Mouse (Mus musculus) embryonic facial prominence, embryonic 11.5 days (tissue): ENCODE data around the gene Slc16a13. TPM values are rescaled to one million over a fixed set of nuclear protein-coding genes. Genes with fewer than 3 reads are reported as not detected.

Experiments used
- ATAC-seq: fragments of 200-750 bp; cut with Nextera tagmentation; replicated peaks from 2 replicates; pipeline ENCODE4 v1.8.0; 2017; ENCODE audit warnings: low read depth; ENCODE audit not compliant: insufficient number of reproducible peaks, low FRiP score, low TSS enrichment
- DNase-seq: peaks from one replicate; pipeline ENCODE4 v3.0.0-alpha.2; 2015; ENCODE audit warnings: low spot score
- H3K27ac ChIP-seq: fragments of 300-500 bp; sonication (generic); replicated peaks from 2 replicates; pipeline ENCODE4 v1.5.1; 2014; ENCODE audit warnings: mild to moderate bottlenecking, low read depth, low read length, control low read depth
- H3K27me3 ChIP-seq: fragments of 300-500 bp; sonication (generic); 2 replicates; pipeline ENCODE4 v1.6.1; 2014; ENCODE audit warnings: mild to moderate bottlenecking, low read length, moderate library complexity, mixed read lengths; ENCODE audit not compliant: control insufficient read depth, insufficient read depth
- H3K36me3 ChIP-seq: fragments of 300-500 bp; sonication (generic); replicated peaks from 2 replicates; pipeline ENCODE4 v1.6.1; 2014; ENCODE audit warnings: low read depth, mild to moderate bottlenecking, low read length, moderate library complexity, mixed read lengths; ENCODE audit not compliant: control insufficient read depth, insufficient read depth
- H3K4me1 ChIP-seq: fragments of 300-500 bp; sonication (generic); 2 replicates; pipeline ENCODE4 v1.6.1; 2014; ENCODE audit warnings: low read length, mixed read lengths; ENCODE audit not compliant: control insufficient read depth, insufficient read depth
- H3K4me2 ChIP-seq: fragments of 300-500 bp; sonication (generic); 2 replicates; pipeline ENCODE4 v1.6.1; 2014; ENCODE audit warnings: low read depth, mild to moderate bottlenecking, control low read depth, low read length, moderate library complexity
- H3K4me3 ChIP-seq: fragments of 300-500 bp; sonication (generic); 2 replicates; pipeline ENCODE4 v1.5.1; 2014; ENCODE audit warnings: low read depth, low read length, control low read depth
- H3K9ac ChIP-seq: fragments of 300-500 bp; sonication (generic); replicated peaks from 2 replicates; pipeline ENCODE4 v1.6.1; 2014; ENCODE audit warnings: mild to moderate bottlenecking, control low read depth, low read length
- H3K9me3 ChIP-seq: fragments of 300-500 bp; sonication (generic); replicated peaks from 2 replicates; pipeline ENCODE4 v1.6.1; 2016; ENCODE audit warnings: mild to moderate bottlenecking, low read length, inconsistent platforms, mixed read lengths; ENCODE audit not compliant: control insufficient read depth
- WGBS: fragments of 180-500 bp; shearing (Covaris S2); extraction: QIAGEN DNeasy Blood & Tissue Kit; methylation state at CpG from one replicate; pipeline ENCODE4 v1.1.7; 2014; 5-methylcytosine and 5-hydroxymethylcytosine counted together
- polyA plus RNA-seq: library from polyadenylated mRNA; unstranded; fragments of >200 nt; fragmentation: Nextera tagmentation; extraction: Ambion mirVana; gene quantifications from 2 replicates; pipeline ENCODE4 v1.2.1, GENCODE M21; 2014

Gene Slc16a13
- polyA plus RNA-seq, 1 experiment from 2014 or later, result 8.5 TPM

DNA sequence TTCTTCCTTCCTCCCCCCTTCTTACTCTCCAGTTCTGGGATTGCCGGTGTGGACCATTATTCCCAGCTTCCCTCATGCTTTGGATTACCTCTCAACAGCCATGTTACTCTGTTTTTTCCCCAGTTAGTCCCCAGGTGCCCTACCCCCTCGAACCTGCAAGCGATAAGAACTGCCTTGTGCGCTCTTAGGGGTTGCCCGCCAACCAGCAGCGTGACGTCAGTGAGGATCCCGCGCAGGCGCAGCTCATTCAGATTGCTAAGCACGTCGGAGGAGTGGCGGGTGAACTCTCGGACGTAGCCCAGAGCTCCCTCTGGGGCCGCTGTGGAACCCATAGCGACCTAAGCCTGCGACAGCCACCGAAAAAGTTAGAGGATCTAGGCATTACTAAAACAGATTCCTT is 8.0 kb upstream of the Slc16a13 start:
- H3K36me3 ChIP-seq, result no peaks in the 10 kb centered on the region
- ATAC-seq (no peak), DNase-seq (peak; percentile 82)
- WGBS, result under 1% methylated on average over 19 of the region's 19 CpGs
- H3K9me3 ChIP-seq, result no peaks in the 10 kb centered on the region
- peak overlapping the region; percentile 32; the same call in 1 of the 2 replicates for H3K9ac ChIP-seq
- H3K27ac ChIP-seq, result no peak overlapping the region
- peak overlapping the region; percentile 49 for H3K4me2 ChIP-seq
- peaks cover 54% of the 10 kb centered on the region for H3K27me3 ChIP-seq
- no peaks in the 10 kb centered on the region; the same call in 1 of the 2 replicates for H3K4me1 ChIP-seq
- peak overlapping the region; percentile 24 for H3K4me3 ChIP-seq

DNA sequence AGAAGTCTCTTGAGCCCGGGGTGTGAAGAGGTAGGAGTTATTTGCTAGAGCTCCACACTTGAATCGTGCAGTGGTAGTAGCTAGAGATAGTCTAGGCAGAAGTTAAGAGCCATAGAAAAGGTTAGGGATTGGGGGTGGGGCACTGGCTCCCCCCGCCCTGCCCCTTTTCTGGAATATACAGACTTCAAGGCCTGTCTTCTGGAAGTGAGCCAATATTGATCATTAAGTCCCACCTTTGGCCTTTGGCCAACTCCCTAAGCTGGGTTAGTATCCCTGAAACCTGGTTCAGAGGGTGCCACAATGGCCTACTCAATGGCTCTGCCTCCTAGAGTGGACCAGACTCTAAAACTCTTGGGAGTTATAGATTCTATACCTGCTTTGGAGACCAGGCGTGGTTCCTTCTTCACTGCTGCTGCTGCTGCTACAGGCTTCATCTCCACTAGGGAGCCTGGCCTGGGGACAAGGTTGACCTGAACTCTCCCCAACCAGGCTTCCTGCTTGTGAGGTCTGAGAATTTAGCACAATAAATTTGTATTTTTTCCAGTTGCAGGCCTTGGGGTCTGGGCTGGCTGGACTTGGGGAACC is 6.9 kb upstream of the Slc16a13 start:
- peaks cover 54% of the 10 kb centered on the region for H3K27me3 ChIP-seq
- no peak for DNase-seq
- H3K27ac ChIP-seq, result no peak overlapping the region
- no peak overlapping the region for H3K4me2 ChIP-seq
- 84% methylated on average over 4 of the region's 4 CpGs for WGBS
- no peaks in the 10 kb centered on the region for H3K4me1 ChIP-seq
- no peaks in the 10 kb centered on the region for H3K9me3 ChIP-seq
- no peak overlapping the region for H3K9ac ChIP-seq
- no peak for ATAC-seq
- H3K4me3 ChIP-seq, result no peak overlapping the region
- no peaks in the 10 kb centered on the region for H3K36me3 ChIP-seq

DNA sequence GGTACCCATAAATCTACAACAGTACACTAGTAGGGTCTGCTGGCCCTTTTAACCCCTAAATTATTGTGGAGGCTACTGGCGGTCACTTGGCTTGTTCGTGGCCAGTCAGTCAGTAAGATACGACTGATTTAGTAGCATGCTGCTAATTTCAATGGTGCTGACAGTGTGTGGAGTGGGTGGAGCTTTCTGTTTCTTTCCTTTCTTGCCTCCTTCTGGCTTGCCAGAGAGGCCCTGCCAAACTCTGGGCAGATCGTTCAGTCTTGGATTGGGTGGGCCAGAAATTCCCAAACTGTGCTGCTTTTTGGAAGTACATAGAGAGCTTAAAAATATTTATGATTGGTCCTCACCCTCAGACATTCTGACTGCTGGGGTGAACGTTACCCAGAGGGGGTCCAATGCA is 6.3 kb upstream of the Slc16a13 start:
- H3K27ac ChIP-seq, result no peak overlapping the region
- H3K4me3 ChIP-seq, result no peak overlapping the region
- H3K4me2 ChIP-seq, result no peak overlapping the region
- H3K36me3 ChIP-seq, result no peaks in the 10 kb centered on the region
- H3K27me3 ChIP-seq, result peaks cover 54% of the 10 kb centered on the region
- no peaks in the 10 kb centered on the region for H3K4me1 ChIP-seq
- WGBS, result 36% methylated on average over 5 of the region's 5 CpGs
- no peaks in the 10 kb centered on the region for H3K9me3 ChIP-seq
- DNase-seq, result no peak
- H3K9ac ChIP-seq, result no peak overlapping the region
- no peak for ATAC-seq

DNA sequence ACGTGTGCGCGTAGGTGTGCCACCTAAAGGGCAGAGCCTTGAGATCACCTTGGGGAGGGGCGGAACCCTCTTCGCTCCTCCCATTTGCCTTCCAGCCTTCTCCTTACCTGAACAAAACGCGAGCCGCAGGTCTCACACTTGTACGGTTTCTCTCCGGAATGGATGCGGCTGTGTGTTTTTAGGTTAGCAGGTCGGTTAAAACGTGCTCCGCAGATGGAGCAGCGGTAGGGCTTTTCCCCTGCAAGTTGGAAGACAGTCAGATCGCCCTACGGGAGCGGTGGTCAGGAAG is 5.7 kb upstream of the Slc16a13 start:
- Histone ChIP-seq H3K27me3 (peaks cover 54% of the 10 kb centered on the region), H3K4me2 (peak overlapping the region; percentile 37), H3K36me3 (no peaks in the 10 kb centered on the region), H3K27ac (no peak overlapping the region), H3K4me3 (peak overlapping the region; percentile 16), H3K4me1 (no peaks in the 10 kb centered on the region; the same call in 1 of the 2 replicates), H3K9ac (no peak overlapping the region; the same call in 1 of the 2 replicates), H3K9me3 (no peaks in the 10 kb centered on the region)
- no peak for ATAC-seq
- 6% methylated on average over 18 of the region's 18 CpGs for WGBS
- no peak for DNase-seq

DNA sequence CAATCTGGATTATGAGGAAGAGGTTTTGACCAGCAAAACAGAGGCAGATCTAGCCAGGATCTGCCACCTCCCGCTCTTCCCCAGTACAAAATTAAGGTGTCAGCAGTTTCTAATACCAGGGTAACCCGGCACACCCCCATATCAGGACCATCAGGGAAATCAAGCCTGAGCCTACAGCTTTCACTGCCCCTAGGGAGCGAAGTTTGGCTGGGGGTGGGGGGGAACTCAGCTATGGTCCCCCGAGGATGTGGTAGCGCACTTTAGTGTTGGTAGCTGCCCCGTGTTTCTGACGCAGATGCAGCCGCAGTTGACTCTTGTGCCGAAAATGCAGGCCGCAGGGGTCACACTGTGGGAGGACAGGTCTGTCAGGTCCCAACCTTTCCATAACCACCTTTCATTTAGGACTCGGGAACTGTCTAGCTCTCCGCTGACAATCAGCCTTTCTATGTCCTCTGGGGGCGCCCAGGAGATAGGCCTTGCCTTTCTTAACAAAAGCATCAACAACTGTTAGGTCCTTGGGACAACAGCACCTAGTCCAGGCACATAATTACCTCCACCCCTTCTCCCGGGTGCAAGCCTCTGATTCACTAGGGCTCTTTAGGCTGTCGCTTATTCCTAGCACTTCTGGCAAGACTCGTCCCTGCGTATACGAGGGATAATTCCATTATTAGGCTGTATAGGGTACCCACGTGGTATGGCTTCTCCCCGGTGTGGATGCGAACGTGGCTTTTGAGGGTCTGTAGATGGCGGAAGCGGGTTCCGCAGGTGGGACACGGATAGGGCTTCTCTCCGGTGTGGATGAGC is 5.1 kb upstream of the Slc16a13 start:
- DNase-seq, result peak; percentile 35
- WGBS, result 17% methylated on average over 27 of the region's 27 CpGs
- no peaks in the 10 kb centered on the region for H3K9me3 ChIP-seq
- H3K4me1 ChIP-seq, result no peaks in the 10 kb centered on the region; the same call in 1 of the 2 replicates
- H3K4me3 ChIP-seq, result peak overlapping the region; percentile 16
- H3K9ac ChIP-seq, result no peak overlapping the region; the same call in 1 of the 2 replicates
- H3K27ac ChIP-seq, result no peak overlapping the region
- peaks cover 54% of the 10 kb centered on the region for H3K27me3 ChIP-seq
- no peak for ATAC-seq
- no peaks in the 10 kb centered on the region for H3K36me3 ChIP-seq
- H3K4me2 ChIP-seq, result peak overlapping the region; percentile 37

DNA sequence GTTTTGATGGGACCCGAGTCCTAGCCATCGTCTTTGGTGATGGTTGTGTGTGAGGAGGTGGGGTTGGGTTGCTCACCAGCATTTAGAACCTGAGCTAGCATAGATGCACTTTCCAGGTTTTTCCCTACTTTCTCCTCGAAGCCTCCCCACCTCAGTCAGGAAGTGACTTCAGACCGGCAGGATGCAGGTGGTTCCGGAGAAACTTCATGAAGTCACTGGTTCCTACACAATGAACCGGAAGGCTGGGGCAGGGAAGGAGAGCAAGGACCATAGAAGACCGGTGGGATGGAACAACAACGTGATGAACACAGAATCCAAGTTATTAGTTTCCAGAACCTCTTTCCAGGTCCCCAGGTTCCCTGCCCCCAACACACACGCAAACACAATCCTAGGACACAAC is 2.9 kb upstream of the Slc16a13 start:
- DNase-seq (no peak), ATAC-seq (no peak)
- WGBS, result 88% methylated on average over 9 of the region's 9 CpGs
- H3K9ac ChIP-seq, result no peak overlapping the region
- no peak overlapping the region for H3K27ac ChIP-seq
- H3K27me3 ChIP-seq, result peaks cover 38% of the 10 kb centered on the region
- H3K36me3 ChIP-seq, result no peaks in the 10 kb centered on the region
- H3K4me3 ChIP-seq, result no peak overlapping the region
- no peaks in the 10 kb centered on the region; the same call in 1 of the 2 replicates for H3K4me1 ChIP-seq
- no peak overlapping the region for H3K4me2 ChIP-seq
- H3K9me3 ChIP-seq, result no peaks in the 10 kb centered on the region

DNA sequence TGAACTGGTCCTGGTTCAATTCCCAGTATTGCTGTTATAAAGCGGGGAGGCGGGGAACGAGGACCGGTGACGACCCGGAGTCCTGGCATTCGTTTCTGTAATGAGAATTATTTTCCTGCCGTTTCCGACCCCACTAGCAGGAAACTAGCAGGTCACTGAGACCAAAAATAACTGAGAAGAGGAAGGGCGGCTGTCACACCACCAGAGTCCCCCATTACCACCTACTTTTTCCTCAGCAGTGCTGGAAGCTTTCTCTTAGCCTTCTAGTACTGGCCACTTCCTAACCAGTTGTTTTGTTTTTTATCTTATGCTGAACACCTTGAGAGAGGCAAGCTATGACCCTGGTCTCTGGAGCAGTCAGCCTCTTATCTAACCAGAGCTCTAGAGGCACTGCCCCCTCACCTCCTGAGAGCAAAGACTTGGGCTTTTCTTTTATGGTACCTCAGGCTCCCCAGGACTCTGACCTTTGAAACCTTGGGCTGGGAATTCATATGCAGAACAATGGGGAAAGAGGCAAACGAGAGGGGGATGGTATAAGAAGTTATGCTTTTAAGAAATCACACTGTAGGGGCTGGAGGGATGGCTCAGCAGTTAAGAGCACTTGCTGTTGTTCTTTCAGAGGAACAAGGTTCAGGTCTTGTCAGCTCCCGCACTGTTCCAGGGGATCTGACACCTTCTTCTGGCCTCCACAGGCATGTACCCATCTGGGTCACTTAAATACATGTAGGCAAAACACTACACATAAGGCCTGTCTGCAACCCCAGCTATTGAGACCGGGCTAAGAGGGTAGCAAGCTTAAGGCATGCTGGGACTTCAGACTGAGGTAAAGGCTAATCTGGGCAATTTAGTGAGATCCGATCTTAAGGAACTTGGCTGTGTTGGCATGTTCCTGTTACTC is 988 bp upstream of the Slc16a13 start:
- no peaks in the 10 kb centered on the region for H3K9me3 ChIP-seq
- H3K4me2 ChIP-seq, result peak overlapping the region; percentile 84
- 10% methylated on average over 14 of the region's 14 CpGs for WGBS
- H3K36me3 ChIP-seq, result no peaks in the 10 kb centered on the region
- peak overlapping the region; percentile 75 for H3K9ac ChIP-seq
- peak overlapping the region; percentile 56; the same call in 1 of the 2 replicates for H3K27ac ChIP-seq
- H3K4me3 ChIP-seq, result peak overlapping the region; percentile 54
- ATAC-seq (no peak), DNase-seq (no peak)
- H3K4me1 ChIP-seq, result no peaks in the 10 kb centered on the region; the same call in 1 of the 2 replicates
- H3K27me3 ChIP-seq, result peaks cover 22% of the 10 kb centered on the region
